Mouse (Mus musculus) lung, adult 2 months (tissue): ENCODE measurements around the gene Uvrag.

ENCODE experiments used
- CTCF ChIP-seq: fragments of 200-500 bp; IDR thresholded peaks from 2 replicates; pipeline ENCODE4 v1.5.1; 2011; ENCODE audit warnings: mild to moderate bottlenecking, low read length, control low read depth; ENCODE audit not compliant: insufficient read depth
- POLR2A ChIP-seq: fragments of 200-500 bp; IDR thresholded peaks from 2 replicates; pipeline ENCODE4 v1.6.1; 2011; ENCODE audit warnings: low read depth, mild to moderate bottlenecking, control low read depth, low read length, borderline replicate concordance; ENCODE audit errors: extremely low read depth

GRCm38 (mm10) chr7:98907476-98907875 lies 233.5 kb downstream of the Uvrag start:
- no peak for TF ChIP-seq POLR2A
- no peak for TF ChIP-seq CTCF
